Mouse (Mus musculus): Measurements from ENCODE around the gene Rnf44.

- TF ChIP-seq CTCF (IDR thresholded peaks at IDR 0.05) (no peak), EP300 (IDR thresholded peaks at IDR 0.05) (no peak)
These were observed 32.3 kb downstream of the Rnf44 start for GRCm38 (mm10) chr13:54661358-54661757.
